Mouse (Mus musculus): ENCODE measurements around the gene Gm20441. TPM values are rescaled to one million over a fixed set of nuclear protein-coding genes. Genes with fewer than 3 reads are reported as not detected.

Gm20441 gene
- not detected for polyA plus RNA-seq (2014; fragmentation: Illumina TruSeq; extraction: RNeasy Lipid Tissue Mini Kit (QIAGEN cat#74804); ENCODE audit: low read depth, low replicate concordance)

DNA sequence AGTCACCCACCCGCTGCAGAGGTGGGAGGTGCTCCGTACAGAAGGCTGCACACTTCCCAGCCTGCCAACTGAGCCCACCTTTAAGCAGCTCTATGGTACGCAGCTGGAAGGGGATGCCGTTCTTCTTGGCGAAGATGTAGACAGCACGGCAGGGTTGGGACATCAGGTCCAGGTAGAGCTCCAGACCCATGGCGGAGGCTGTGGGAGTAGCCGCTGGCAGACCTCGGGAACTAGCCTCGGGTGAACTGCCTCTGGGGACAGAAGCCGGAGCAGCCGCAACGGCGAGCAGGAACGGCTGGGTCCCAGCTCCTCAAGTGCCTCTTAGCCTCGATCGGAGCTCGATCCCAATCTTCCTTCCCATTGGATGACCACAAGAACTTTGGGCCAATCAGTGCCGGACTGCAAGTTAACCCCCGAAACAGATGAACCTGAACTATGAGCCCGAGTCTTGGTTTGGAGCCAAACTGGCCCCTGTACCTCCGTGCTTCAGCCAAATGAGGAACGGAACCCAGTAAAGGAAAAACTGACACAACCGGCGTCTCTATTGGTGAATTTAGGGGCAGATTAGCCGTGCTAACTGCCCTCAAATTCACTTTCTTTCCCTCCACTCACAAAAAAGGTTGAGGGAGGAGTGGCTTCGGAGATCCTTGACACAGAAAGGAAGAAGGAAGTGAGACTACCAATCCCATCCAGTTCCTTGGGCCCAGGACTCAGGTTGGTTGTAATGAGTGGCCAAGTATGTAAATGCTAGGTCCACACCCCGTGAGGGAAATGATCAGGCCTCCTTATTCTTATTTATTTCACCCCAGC is at the start of gene Gm20441, which contains the start of gene Gstt3:
TSS of gene Gm20441 (minus strand) at position 186 of the 810 bp plus-strand sequence.
TSS of gene Gstt3 (minus strand) at position 646 of the 810 bp plus-strand sequence.

DNA sequence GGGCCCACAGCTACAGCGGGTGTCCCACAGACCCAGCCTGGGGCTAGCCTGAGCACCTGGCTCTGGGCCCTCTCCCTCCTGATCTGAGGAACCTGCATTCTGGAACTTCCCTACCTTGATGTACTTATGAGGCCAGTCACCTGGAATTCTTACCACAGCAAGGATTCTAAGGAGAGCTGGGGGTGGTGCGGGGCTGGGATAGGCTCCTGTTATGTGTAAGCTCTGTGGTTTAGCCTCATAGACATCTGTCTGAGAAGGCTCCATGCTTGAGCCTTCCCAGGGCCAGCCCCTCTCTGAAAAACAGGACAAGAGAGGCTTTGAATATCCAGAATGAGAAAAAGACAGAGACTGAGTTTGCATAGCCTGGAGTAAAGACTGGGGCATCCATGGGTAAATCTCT is 41.7 kb upstream of the Gm20441 start, which contains the start of gene Gstt4:
TSS of gene Gstt4 (minus strand) at position 101 of the 400 bp plus-strand sequence.

DNA sequence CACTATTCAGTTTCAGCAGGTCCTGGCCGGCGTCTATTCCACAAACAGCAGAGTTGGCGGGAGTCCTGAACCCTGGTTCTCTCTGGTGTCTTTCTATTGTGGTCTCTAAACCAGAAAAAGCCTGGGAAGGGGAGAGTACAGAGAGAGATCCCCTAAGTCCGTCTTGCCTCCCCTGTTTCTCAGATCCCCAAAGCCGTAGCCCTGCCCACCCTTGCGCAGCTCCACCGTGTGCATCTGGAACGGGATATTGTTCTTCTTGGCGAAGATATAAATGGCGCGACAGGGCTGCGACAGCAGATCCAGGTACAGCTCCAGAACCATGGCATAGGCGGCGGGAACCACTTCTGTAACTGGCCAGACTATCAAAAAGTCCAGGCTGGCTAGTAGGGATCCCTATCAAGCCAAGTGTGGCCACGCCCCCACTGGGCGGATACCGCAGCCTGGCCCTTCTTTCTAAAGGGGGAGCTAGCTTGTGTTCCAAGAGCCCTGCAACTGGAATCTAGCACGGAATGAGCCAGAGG is 17.5 kb upstream of the Gm20441 start, which contains the start of gene Gstt1:
TSS of gene Gstt1 (minus strand) at position 409 of the 521 bp plus-strand sequence.

DNA sequence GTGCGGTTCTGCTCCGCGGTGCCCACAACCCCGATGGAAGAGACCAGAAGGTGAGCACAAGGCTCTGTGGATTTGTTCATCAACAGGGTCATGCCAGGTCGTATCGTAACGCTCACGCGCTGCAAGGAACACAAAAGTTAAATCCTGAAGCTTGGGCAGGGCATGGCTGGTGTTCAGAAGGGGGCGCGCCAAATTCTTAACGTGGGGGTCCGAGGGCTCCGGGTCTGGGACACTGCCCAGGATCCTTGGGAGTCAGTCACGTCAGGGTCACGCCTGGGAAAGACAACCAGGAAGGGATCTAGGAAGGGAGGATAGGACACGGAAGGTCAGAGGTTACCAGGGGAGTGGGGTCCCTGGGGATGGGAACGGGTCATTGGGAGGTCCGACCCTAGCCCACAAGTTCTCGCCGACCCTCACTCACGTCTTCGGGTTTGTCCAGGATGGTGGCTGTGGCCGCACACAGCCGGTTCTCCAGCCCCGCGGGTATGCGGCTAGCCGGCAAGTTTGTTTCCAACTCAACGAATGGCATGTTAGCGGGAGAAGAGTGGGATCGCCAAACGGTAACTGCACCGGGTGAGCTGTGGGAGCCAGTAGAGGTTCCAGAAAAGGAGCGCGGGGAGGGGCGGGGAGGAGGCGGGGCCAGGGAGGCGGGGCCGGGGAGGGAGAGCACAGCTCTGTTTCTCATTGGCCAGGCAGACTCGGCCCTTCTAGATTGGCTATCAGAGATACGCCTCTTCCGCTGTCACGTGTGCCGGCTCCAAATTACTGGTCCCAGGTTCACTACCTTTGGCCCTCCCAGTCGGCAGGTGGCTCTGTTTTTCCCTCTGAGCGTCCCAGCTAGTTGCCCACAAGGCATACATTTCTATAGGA is 7.7 kb downstream of the Gm20441 start, which contains the start of gene Ddt:
TSS of gene Ddt (minus strand) at position 620 of the 870 bp plus-strand sequence.

DNA sequence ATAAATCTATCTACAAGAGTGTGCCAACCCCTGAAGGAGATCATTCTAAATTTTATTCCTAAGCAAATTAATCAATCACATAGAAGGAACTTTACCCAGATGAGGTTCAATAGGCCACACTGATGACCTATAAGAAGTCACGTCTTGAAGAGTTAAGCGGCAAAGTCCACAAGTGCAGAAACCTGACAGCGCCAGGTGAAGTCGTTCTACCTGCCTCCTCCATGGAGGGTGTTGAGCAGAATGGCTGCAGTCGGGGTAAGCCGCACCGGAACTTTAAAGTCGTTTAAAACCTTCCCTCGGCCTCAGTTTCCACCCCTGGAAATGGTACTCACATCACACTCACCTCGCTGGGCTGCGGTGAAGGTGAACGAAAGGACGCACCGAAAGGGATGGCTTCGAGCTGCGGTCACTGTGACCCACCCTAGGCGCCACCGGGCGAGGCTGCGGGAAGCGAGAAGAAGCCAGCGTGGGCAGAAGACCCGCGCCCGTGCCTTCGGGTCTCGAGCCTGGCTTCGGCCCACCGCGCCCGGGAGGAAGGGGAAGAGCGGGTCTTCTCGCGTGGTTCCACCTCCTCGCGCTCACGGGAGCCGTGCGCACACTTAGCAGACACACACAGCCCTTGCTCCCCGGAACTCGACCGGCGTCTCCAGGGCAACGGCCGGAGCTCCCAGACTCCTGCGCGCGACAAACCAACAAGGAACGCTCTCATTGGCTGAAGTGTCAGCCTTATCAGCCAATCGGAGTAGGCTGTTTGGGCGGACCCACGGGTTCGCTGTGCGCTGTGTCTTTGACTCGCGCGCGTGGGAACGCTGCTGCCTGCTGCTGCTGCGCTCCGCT is 16.9 kb downstream of the Gm20441 start, which contains the start of gene Cabin1:
TSS of gene Cabin1 (minus strand) at position 660 of the 837 bp plus-strand sequence.

Other genes with a start within 250 kb of the Gm20441 start
- gene Lrrc75b, start 220.6 kb downstream of the Gm20441 start, polyA plus RNA-seq (2014; fragmentation: Illumina TruSeq; extraction: RNeasy Lipid Tissue Mini Kit (QIAGEN cat#74804); ENCODE audit: low read depth, low replicate concordance): 1.4 TPM
- not detected for gene Ggt1, start 219.3 kb downstream of the Gm20441 start, polyA plus RNA-seq (2014; fragmentation: Illumina TruSeq; extraction: RNeasy Lipid Tissue Mini Kit (QIAGEN cat#74804); ENCODE audit: low read depth, low replicate concordance)
- 0.57 TPM for gene Ggt5, start 191.6 kb downstream of the Gm20441 start, polyA plus RNA-seq (2014; fragmentation: Illumina TruSeq; extraction: RNeasy Lipid Tissue Mini Kit (QIAGEN cat#74804); ENCODE audit: low read depth, low replicate concordance)
- 1.7 TPM for gene Susd2, start 136.9 kb downstream of the Gm20441 start, polyA plus RNA-seq (2014; fragmentation: Illumina TruSeq; extraction: RNeasy Lipid Tissue Mini Kit (QIAGEN cat#74804); ENCODE audit: low read depth, low replicate concordance)
- gene Cabin1, start 16.6 kb downstream of the Gm20441 start, polyA plus RNA-seq (2014; fragmentation: Illumina TruSeq; extraction: RNeasy Lipid Tissue Mini Kit (QIAGEN cat#74804); ENCODE audit: low read depth, low replicate concordance): 4.6 TPM
- gene Ddt, start 7.5 kb downstream of the Gm20441 start, polyA plus RNA-seq (2014; fragmentation: Illumina TruSeq; extraction: RNeasy Lipid Tissue Mini Kit (QIAGEN cat#74804); ENCODE audit: low read depth, low replicate concordance): 1.3 TPM
- gene Gstt3, start 460 bp upstream of the Gm20441 start, polyA plus RNA-seq (2014; fragmentation: Illumina TruSeq; extraction: RNeasy Lipid Tissue Mini Kit (QIAGEN cat#74804); ENCODE audit: low read depth, low replicate concordance): 56.7 TPM
- 4.0 TPM for gene Gstt1, start 17.6 kb upstream of the Gm20441 start, polyA plus RNA-seq (2014; fragmentation: Illumina TruSeq; extraction: RNeasy Lipid Tissue Mini Kit (QIAGEN cat#74804); ENCODE audit: low read depth, low replicate concordance)
- not detected for gene Gstt4, start 41.6 kb upstream of the Gm20441 start, polyA plus RNA-seq (2014; fragmentation: Illumina TruSeq; extraction: RNeasy Lipid Tissue Mini Kit (QIAGEN cat#74804); ENCODE audit: low read depth, low replicate concordance)
- 13.0 TPM for gene Gstt2, start 56.5 kb upstream of the Gm20441 start, polyA plus RNA-seq (2014; fragmentation: Illumina TruSeq; extraction: RNeasy Lipid Tissue Mini Kit (QIAGEN cat#74804); ENCODE audit: low read depth, low replicate concordance)
- gene Mif, start 79.3 kb upstream of the Gm20441 start, polyA plus RNA-seq (2014; fragmentation: Illumina TruSeq; extraction: RNeasy Lipid Tissue Mini Kit (QIAGEN cat#74804); ENCODE audit: low read depth, low replicate concordance): not detected
- not detected for gene Derl3, start 112.5 kb upstream of the Gm20441 start, polyA plus RNA-seq (2014; fragmentation: Illumina TruSeq; extraction: RNeasy Lipid Tissue Mini Kit (QIAGEN cat#74804); ENCODE audit: low read depth, low replicate concordance)
- gene Smarcb1, start 140.7 kb upstream of the Gm20441 start, polyA plus RNA-seq (2014; fragmentation: Illumina TruSeq; extraction: RNeasy Lipid Tissue Mini Kit (QIAGEN cat#74804); ENCODE audit: low read depth, low replicate concordance): 10.9 TPM
- 21.3 TPM for gene Chchd10, start 152.2 kb upstream of the Gm20441 start, polyA plus RNA-seq (2014; fragmentation: Illumina TruSeq; extraction: RNeasy Lipid Tissue Mini Kit (QIAGEN cat#74804); ENCODE audit: low read depth, low replicate concordance)
- gene Mmp11, start 155.5 kb upstream of the Gm20441 start, polyA plus RNA-seq (2014; fragmentation: Illumina TruSeq; extraction: RNeasy Lipid Tissue Mini Kit (QIAGEN cat#74804); ENCODE audit: low read depth, low replicate concordance): 1.0 TPM
- gene Gm867, start 159.7 kb upstream of the Gm20441 start, polyA plus RNA-seq (2014; fragmentation: Illumina TruSeq; extraction: RNeasy Lipid Tissue Mini Kit (QIAGEN cat#74804); ENCODE audit: low read depth, low replicate concordance): not detected
- gene Vpreb3, start 162.1 kb upstream of the Gm20441 start, polyA plus RNA-seq (2014; fragmentation: Illumina TruSeq; extraction: RNeasy Lipid Tissue Mini Kit (QIAGEN cat#74804); ENCODE audit: low read depth, low replicate concordance): not detected
- gene Gm5134, start 173.6 kb upstream of the Gm20441 start, polyA plus RNA-seq (2014; fragmentation: Illumina TruSeq; extraction: RNeasy Lipid Tissue Mini Kit (QIAGEN cat#74804); ENCODE audit: low read depth, low replicate concordance): not detected

Measured in sigmoid colon, adult 10 weeks (tissue).